Mouse (Mus musculus) kidney, postnatal 10 days (tissue): ENCODE results near the gene Ccr4.
"Not testable (repeated sequence)": the region's sequence is repeated elsewhere in the genome, so short reads cannot be mapped to it uniquely, and the experiment has no call there.

Experiments
- DNase-seq: peaks from one replicate; pipeline ENCODE4 v3.0.0; 2021; ENCODE audit warnings: mixed read lengths

The Ccr4 gene

DNA sequence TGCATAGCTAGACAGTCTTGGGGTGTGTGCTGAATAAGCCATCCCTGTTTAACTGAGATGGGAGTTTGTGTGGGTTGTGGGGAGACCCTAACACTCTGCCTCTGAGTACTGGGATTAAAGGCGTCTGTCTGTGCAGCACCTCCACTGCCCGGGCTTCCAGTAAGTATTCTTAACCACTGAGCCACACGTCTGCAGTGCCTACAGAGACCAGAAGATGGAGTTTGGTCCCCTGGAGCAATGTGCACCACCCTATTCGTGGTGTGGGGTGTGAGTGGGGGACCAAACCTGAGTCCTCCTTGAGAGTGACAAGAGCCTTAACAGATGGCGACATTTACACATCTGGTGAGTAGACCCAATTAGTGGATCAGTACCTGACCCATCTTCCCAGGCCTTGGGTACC lies 17.3 kb upstream of the Ccr4 start:
- no peak for DNase-seq

DNA sequence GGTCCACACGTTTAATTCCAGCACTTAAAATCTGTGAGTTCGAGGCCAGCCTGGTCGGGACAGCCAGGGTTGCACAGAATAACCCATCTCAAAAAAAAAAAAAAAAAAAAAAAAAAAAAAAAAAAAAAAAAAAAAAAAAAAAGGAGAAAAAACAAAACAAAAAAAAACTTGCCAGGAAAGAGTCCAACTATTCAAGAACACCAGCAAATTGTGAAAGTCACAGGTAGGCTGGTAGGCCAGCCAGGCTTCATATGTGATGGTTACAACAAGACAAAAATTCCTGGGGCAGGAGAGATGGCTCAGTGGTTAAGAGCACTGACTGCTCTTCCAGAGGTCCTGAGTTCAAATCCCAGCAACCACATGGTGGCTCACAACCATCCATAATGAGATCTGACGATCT lies 15.8 kb upstream of the Ccr4 start:
- not testable (repeated sequence) for DNase-seq

DNA sequence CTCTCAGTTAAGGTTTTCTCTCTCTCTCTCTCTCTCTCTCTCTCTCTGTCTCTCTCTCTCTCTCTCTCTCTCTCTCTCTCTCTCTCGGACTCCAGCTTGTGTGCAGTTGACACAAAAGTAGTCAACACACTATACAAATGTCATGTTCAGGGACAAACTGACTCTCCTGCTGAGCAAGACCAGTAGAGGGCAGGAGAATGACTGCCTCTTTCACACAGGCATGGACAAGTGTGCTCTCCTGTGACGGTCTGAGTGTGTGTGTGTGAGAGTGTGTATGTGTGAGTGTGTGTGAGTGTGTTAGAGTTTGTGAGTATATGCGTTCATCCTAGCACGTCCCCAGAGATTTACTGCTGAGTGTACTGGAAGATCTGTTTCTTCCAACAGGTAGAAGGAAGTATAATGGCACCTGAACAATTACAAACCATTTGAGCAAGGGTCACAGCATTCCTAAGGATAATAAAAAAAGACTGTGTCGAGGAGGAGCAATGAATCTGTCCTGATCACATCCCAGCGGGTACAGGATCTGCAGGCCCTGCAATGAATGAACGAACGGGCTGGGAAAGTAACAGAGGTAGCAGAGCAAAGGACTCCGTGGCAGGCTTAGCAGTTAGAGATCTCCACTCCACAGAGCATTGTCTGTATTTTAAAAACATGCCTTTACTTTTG lies 14.2 kb upstream of the Ccr4 start:
- no peak for DNase-seq

DNA sequence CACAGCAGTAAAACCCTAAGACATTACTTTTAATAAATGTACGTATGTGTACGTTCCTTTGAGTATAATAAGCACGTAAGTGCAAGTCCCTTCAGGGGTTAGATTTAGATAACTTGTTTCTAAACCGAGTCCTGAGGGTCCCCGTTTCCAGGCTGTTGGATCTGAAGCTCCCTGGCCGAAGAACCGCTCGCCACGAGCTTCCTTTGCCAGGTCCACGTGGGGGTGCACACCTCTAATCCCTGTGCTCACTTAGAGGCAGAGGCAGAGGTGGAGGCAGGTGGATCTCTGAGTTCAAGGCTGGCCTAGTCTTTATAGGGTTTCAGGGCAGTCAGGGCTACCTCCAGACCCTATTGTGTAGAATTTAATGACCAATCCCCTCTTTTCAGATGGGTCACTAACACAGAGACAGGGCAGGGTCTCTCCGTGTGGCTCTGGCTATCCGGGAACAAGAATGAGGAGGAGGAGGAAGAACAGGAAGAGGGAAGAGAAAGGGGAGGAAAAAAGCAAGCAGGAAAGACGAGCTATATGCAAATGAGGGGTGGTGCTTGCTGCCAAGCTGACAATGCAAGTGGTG lies 13.3 kb upstream of the Ccr4 start:
- DNase-seq: no peak

DNA sequence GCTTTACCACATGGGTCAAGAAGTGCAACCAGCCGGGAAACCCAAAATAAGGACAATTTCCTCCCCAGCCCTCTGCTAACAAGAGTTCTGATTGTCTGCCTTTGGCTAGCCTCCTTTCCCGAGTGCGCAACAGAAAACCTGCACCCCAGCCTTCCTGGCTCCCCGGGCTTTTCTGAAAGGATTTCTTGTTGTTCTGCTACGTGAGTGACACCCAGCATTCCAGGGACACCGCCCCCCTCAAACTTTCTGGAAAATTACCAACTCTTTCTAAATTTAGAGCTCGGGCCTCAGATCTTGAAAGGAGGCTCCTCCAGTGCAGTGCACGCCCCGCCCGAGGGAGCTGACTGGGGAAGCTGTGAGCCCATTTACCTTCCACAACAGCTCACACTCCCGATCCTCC lies 10.6 kb upstream of the Ccr4 start, which contains the start of gene C130032M10Rik:
TSS of gene C130032M10Rik (plus strand) at position 334 of the 400 bp plus-strand sequence.
- peak; percentile 18 for DNase-seq

- DNase-seq: no peak
Measured at GRCm38 (mm10) chr9:114512831-114513230, 8.1 kb upstream of the Ccr4 start.

GRCm38 (mm10) chr9:114509785-114510184 lies 5.1 kb upstream of the Ccr4 start:
- DNase-seq: no peak

- no peak for DNase-seq
Measured at GRCm38 (mm10) chr9:114507421-114507820, 2.7 kb upstream of the Ccr4 start.

GRCm38 (mm10) chr9:114506564-114506963 lies 1.8 kb upstream of the Ccr4 start:
- no peak for DNase-seq

GRCm38 (mm10) chr9:114502711-114503427 lies 1.8 kb downstream of the Ccr4 start:
- no peak for DNase-seq

DNA sequence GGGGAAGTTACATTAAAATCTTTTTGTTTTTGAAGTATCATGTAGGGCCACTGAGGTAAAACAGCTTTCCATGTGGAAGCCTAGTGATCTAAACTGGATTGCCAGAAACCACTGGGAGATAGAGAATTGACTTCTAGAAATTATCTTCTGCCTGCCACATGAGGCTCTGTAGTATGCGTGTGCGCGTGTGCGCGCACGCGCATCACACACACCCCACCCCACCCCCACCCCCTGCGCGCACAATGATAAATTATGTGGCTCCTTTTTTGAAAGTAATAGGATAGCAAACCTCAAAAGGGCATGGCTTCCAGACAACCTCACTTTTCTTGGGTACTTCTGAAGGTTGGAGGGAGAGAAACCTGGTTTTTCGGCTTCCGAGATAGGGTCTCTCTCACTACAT lies 2.8 kb downstream of the Ccr4 start:
- DNase-seq: no peak

- DNase-seq: no peak
Measured at GRCm38 (mm10) chr9:114501111-114501510, 3.6 kb downstream of the Ccr4 start.

DNA sequence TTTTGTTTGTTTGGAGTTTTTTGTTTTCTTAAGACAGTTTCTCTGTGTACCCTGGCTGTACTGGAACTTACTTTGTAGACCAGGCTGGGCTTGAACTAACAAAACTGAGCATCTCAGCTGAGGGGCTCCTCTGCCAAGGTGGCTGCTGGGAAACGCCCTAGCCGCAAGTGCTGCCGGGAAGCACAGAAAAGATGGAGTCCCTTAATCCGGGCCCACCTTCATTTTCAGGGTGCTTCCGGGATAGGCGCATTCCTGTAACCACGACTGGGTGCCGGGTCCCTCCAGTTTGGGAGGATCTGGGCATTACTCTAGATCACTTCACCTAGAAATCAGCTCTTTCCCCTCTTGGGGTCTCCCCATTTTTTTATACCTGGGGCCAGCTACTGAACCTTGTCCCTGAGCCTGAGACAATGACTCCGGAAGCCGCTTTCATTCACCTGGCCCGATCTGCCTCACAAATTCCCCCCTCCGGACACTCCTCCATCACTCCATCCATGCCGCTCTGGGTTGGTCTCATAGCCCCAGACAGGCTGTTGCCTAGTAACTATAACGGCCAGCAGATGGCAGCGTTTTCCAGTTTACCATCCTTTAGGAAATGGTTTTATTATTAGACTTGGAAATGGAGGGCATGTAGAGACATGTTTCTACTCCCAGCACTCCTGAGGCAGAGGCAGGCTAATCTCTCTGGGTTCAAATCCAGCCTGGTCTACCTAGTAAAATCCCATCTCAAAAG lies 4.8 kb downstream of the Ccr4 start:
- DNase-seq: peak; percentile 87

GRCm38 (mm10) chr9:114498218-114498617 lies 6.5 kb downstream of the Ccr4 start:
- DNase-seq: peak; percentile 96

- no peak for DNase-seq
Measured at GRCm38 (mm10) chr9:114496469-114496868, 8.2 kb downstream of the Ccr4 start.

DNA sequence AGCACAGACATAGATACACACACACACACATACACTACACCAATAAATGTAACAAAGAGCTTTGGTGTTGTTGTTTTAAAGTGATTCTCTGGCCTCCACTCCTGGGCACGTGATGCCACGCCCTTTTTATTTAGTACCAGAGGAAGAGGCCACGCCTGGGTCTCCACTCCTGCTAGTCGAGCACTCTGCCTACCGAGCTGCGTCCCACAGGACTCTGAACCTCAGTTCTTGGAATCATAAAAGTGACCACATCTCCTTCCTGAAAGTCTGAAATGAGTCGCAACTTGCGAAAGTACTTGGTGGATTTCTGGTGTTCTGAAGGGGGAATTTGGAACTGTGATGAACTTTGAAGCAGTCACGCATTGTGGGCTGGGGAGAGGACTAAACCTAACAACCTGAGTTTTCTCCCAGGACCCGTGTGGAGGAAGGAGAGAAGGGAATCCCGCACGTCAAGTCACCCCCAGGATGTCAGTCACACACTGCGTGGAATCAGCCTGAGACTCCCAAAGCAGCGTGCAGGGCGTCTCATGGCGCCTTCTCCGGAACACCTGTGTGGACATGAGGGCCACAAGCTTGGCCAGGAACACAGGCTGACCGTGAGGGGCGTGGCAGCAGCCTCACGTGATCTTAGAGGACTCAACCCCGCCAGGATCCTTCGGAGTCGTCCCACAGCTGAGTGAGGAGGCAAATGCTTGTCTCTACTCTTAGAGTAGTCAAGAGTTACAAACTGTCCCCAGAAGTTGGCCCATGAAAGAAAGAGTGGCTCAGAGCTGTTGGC lies 17.0 kb downstream of the Ccr4 start:
- no peak for DNase-seq

DNA sequence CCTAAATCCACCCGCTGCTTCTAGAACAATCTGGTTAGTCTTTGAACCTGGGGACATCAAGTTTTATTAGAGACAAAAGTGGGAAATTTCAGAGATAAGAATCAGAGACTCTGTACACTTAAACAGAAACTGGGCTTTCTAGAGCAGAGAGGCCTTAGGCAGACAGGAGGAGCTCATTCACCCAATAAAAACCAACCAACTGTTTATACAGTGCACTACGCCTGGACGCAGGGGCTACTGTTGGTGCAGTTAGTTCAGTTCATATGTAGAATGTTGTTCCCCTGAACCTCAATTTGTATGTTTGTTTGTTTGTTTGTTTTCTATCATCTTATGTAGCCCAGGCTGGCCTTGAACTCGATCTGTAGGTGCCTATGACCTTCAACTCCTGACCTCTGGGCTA lies 17.9 kb downstream of the Ccr4 start:
- DNase-seq: no peak

DNA sequence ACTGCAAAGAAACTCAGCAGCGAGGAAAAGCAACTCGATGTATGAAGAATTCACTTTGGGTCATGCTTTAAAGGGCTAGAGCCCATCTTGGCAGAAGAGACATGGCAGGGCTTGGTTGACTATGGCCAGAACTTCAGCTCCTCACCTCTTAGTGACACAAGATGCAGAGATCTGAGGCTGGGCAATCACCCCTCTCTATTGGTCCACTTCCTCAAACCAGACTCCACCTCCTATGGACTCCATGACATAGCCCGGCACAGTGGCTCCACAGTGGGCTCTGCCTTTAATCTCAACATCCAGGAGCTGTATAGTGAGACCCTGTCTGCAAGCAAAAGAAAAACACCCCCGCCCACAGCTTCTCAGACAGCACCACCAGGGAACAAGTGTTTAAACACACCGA lies 19.9 kb downstream of the Ccr4 start:
- DNase-seq: no peak

- no peak for DNase-seq
Measured at GRCm38 (mm10) chr9:114480940-114481339, 23.8 kb downstream of the Ccr4 start.

- DNase-seq: no peak
Measured at GRCm38 (mm10) chr9:114477019-114477418, 27.7 kb downstream of the Ccr4 start.

DNA sequence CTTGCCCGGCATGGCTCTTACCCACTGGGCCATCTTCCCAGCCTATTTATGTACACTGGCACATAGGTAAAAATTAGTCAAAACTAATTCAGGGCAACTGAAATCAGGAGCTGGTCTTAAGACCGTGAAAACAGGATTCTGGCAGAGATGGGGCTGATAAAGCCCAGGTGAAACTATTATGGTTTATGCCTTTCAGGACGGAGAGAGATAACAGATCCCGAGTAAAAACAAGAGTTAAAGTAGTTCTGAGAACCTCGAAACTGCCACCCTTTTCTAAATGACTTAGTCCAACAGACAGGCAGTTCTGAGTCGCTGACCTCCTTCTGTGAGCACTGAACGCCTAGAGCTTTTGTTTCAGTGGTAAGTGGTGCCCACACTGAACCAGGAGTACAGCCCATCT lies 32.8 kb downstream of the Ccr4 start:
- no peak for DNase-seq

GRCm38 (mm10) chr9:114468701-114469100 lies 36.0 kb downstream of the Ccr4 start:
- no peak for DNase-seq

DNA sequence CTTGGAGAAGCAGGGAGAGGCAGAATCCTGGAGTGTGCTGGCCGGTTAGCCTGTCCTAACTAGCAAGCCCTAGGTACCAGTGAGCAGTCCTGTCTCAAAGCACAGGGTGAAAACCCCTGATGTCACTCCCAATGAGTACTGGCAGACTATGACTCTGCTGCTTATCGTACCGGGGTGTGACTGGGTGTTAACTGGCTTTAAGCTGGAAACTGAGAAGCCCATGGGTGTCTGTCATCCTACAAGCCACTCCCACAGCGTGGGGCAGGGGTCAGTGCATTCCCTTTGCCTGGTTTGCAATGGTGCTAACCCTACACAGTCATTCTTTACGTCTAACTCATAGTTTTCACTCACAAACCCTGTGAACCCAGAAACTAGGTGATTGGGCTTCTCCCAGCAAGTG lies 36.5 kb downstream of the Ccr4 start:
- DNase-seq: no peak
